Mouse (Mus musculus) frontal cortex, postnatal 25 days (tissue): Measurements from ENCODE around the gene Pde6h.

Experiments used
- DNase-seq, 2 experiments: peaks; one replicate each; pipeline ENCODE4 v3.0.0; 2022; ENCODE audit warnings: low spot score in 2 of 2

Gene Pde6h

DNA sequence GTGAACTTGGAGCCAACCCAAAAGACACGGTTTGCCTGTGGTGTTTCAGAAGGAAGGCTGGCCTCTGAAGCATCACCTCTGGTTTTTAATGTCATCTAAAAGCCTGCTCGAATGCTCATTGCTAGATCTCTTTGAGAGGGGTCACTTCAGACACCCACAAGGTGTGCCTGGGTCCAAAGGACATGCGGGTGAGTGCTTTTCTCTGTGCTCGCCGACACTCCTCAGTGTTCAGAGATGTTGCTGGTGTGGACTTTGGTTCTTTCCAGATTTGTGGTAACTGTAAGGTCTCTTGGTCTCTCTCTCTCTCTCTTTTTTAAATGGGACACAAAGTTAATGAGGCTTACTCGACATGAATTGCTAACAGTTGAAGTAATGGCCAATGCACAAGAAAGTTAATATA is 58.9 kb downstream of the Pde6h start:
- DNase-seq: no peak

DNA sequence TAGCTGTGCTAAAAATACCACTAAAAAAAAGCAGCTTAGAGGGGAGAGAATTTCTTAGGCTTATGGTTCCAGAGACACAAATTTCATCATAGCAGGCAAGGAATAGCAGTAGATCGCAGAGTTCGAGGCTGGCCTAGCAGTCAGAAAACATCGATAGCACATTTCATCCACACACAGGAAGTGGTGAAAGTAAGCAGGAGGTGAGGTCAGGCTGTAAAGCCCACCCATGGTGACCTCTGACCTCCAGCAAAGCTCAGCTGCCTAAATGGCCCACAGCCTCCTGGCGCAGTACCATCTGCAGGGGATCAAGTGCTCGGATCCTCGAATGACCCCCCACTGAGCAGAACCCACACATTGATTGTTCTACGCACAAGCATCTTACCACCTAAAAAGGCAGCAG is 59.6 kb downstream of the Pde6h start:
- no peak for DNase-seq

DNA sequence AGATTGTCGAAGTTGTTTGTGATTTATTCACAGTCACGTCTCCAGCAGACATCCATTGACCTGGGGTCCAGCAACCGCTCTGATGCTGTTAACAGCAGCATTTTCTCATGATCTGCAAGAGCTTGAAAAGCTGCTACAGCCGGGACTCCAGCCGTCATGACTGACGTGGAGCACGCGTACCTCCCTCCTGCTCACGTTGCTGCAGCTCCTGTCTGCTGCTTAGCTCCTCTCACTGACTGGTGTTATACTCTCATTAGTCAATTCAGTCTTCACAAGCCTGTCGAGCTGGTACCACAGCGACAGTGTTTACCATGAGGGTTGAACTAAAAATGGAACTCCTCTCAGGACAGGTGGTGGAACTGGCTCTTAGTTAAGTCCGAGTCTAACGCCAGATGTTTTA is 62.4 kb downstream of the Pde6h start:
- DNase-seq: no peak

DNA sequence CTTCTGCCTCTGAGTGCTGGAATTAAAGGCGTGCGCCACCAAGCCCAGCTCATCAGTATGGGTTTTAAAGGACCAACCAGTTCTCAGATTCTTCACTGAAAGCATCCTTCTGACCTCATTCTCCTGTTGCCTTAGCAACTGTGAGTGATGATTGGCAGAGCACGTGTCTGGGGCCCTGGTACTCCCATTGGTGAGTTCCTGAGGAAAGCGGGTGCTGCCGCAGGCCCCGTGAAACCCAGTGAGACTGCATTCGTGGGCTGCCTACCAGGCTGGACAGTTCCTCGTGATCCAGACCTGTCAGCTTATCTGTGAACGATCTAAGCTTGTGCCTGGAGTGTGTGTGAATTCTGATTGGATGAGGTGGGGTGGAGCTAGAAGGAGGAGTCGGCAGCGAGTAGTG is 63.1 kb downstream of the Pde6h start:
- no peak for DNase-seq

DNA sequence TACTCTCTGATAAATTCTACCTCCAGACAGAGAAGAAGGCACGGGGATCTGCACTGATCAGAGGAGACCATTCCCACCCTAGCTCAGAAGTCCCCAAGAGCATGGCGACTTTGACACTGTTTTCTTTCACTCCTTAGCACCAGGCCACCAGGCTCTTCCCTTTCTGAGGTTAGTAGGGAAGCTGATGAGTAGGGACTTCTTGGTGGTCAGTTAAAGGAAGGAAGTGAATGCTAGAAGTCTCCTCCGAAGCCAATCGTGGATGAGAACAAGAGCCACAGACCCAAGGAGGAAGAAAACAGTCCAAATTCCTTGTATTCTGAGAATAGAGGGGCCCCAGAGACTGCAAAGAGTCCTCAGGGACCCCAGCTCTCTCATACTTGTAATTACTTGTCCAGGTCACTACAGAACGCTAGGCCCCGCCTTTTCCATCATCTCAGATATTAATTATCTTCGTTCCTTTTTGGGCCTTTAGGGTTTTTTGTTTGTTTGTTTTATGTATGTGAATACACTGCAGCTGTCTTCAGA is 65.0 kb downstream of the Pde6h start:
- no peak for DNase-seq

DNA sequence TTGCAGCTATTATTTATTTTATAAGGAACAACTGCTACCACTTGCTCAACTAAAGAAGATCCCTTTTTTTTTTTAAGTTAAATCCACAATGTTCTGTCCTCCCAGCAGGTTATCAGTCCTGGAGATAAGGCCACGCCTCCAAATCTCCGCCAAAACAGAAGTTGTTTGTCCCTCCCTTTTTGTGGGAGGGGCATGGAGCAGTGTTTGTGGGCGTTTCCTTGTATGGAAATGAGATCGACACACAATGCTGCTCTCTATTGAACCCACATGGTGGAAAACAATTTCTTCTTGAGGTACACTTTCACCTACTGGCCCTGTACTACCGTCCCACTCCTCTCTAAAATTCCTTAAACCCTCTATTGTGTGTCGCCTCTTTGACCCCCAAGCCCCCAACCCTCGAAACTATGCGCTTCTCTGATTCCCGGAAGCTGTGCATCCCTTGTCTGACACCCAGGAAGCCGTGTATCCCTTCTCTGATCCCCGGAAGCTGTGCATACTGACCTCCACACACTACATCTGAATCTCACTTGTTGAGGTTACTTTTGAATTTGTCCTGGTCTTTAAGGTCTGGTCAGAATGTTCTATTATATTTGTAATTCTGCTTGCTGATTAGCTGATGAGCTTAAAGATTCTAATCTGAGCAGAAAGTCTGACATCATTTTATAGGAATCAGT is 66.3 kb downstream of the Pde6h start:
- DNase-seq: no peak

DNA sequence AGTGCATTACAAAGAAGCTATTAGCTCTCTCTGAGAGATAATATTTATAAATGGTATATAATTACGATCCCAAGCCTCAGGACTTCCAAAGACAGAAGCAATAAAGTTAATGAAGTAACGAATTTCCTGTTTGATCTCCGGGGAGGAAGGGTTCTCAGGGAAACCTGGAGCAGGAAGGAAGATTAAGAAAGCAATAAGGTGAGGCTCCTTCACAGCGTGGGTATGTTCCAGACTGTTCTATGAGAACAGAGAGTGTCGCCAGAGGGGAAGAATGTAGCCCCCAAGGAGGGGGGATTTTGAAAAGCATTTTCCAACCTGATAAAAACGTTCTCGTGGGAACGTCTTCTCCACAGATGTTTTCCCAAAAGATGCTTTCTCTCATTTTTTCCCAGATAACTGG is 66.9 kb downstream of the Pde6h start:
- DNase-seq: no peak

DNA sequence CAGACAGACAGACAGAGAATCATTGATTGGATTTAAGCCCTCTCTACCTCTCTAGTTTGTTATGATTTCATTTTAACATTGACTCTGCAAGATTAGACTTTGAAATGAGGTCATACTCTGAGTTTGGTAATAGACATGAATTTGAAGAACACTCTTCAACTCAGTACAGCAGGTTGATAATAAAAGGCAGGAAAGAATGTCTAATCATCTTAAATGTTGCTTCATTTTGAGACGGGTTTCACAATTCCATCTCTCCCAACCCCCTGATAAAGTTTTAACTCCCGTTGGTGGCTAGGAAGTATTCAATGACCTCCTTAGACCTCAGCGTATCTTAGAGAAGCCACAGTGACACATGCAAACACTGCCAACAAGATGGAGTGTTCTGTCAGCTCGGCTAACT is 69.9 kb downstream of the Pde6h start:
- DNase-seq: no peak

DNA sequence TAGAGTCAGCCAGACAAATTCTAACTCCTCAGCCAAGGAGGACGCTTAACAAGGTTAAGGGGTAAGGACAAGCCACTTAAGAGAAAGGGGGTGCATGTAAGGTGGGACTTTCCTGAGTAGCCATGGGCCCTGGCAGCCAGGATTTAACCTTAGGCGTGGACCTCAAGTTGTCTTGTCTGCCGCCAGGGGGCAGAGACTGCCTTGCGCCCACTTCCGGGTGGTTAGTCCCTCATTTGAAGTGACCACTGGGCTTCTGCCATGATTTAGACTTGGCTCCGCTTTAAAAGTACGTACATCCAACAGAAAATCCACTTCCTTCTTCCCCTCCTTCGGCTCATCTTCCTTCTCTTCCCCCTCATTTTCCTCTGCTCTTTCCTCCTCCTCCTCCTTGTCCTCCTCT is 71.9 kb downstream of the Pde6h start:
- no peak for DNase-seq

DNA sequence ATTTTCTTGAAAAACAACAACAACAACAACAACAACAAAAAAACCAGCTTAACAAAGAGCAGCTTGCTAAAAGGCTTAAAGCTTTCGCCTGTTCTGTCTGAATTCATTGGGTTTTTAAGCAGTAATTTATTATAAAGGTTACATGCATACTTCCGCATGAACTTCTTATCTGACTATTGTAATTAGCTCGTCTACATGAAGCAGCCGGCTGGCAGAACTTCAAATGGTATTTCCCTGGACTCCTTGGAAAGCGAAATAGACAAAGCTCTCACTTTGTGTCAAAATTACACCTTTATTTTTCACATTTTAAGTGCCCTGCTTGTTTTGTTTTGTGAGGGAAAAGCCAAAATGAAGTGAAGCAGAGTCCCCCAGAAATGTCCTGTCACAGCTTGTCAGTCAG is 72.7 kb downstream of the Pde6h start:
- DNase-seq: no peak

DNA sequence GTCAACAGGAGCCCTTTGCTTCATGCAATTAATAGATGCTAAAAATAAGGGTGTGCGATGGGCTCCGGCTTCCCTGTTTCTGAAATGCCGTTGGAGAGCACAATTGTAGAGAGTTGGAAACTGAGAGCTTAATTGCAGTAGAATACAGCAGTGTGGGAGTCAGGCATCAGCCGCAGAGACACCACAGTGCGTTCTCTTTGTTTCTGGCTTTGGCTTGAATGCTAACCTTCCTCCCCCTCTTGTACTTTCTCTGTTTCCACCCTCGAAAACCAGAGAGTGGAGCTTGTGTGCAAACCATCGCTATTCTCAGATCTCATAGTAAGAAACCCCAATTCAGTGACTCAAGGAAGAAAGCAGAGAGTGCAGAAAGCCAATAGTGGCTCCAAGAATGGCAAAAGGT is 74.5 kb downstream of the Pde6h start:
- DNase-seq: no peak

DNA sequence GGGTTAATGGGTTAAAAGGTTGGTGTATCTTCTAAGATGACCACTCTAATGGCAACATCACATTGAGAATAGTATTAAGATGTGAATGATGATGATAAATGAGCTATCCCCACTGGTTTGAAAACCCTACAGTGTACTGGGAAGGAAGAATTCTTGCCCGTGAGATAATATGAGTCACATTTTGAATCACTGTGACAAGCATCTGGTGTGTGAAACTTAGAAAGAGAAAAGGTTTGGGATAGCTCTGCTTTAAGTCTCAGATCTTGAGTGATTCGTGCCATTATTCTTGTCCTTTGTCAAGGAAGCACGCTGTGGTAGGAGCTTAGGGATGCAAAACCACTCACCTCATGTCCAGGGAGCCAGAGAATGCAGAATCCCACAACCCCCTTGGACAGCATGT is 75.4 kb downstream of the Pde6h start:
- DNase-seq: no peak

DNA sequence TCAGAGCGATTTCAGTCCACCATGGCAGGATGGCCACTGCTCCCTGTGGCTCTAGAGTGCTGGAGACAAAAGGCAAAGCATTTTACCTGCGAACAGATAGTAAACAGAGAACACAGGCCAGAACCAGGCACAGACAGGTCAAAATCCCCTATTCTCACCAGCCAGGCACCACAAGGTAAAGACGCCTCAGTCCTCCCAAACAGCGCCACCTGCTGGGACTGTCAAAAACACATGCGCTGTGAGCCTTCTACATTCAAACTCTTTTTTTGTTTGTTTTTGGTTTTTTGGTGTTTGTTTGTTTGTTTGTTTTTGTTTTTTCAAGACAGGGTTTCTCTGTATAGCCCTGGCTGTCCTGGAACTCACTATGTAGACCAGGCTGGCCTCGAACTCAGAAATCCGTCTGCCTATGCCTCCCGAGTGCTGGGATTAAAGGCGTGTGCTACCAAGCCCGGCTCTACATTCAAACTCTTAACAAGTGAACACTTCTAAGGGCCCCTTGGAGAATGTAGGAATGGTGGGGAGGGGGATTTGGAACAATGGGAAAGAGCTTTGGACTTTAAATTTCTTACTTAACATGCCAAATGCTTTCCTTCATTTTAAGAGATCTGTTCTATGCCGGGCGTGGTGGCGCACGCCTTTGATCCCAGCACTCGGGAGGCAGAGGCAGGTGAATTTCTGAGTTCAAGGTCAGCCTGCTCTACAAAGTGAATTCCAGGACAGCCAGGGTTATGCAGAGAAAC is 76.2 kb downstream of the Pde6h start:
- DNase-seq: no peak

DNA sequence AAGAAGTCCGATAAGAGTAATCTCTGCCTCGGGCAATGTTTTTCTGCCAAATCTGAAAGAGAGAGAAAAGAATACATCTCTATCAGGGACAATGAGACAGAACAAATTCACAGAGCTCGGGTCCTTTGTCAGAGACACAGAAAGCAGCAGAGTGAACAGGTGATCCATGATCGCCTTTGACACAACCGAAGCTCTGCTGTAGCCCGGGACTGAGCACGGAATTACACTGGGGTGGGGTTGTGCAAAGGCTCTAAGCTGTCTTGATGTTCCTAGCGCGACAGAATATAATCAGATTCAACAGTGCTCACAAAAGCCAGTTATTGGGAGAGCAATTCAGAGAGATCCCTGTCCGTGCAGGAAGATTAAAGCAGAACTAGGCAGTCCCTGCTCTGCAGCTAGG is 77.1 kb downstream of the Pde6h start:
- no peak for DNase-seq

DNA sequence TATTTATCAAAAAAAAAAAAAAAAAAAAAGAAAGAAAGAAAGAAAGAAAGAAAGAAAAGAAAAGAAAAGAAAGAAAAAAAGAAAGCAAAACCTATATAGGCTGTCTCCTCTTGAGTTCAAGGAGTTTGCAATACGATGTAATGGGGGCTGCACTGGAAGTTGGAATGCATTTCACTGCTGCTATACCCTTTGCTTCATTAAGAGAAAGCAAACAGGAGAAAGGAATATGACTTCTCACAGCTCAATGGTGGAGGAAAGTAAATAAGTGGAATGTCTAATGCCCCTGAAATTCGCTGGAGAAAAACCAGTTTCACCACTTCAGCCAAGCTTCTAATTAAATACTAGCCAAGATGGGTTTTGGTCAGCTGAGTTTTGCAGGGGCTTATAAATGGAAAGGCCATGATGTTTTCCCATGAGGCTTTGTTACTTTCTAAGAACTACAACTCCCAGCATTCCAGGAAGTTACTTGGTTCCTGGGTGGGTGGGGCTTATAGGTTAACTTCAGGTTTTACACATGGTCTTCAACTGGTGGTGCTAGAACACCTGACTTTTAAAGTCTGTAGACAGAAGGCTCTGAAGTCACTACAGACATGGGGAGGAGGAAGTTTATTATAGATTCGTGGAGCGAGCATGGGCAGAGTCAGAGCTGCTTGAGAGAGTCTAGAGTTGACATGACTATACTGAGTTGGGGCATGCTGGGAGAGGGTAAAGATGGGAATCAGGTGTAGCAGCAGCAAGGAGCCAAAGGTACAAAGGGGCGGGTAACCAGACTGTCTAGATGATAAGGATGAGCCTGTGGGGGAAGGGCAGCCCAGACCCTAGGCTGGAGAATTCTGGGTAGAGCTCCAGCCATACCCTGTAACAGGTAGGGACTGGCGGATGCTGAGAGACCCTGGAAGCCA is 77.9 kb downstream of the Pde6h start:
- DNase-seq: no peak

DNA sequence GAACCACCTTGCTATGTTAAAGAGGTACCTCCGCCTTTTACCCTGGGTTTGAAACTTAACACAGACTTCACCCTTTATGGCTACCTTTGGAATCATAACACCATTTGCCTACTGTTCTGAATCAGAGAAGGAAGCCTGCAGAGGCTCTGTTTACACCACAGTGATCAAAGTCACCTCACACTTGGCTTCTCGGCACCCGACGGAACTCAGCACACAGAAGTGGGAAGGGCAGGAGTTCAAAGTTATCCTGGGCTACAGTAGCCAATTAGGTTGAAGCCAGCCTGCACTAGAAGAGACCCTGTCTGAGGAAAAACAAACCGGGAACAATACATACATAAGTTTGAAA is 78.5 kb downstream of the Pde6h start:
- DNase-seq: no peak

DNA sequence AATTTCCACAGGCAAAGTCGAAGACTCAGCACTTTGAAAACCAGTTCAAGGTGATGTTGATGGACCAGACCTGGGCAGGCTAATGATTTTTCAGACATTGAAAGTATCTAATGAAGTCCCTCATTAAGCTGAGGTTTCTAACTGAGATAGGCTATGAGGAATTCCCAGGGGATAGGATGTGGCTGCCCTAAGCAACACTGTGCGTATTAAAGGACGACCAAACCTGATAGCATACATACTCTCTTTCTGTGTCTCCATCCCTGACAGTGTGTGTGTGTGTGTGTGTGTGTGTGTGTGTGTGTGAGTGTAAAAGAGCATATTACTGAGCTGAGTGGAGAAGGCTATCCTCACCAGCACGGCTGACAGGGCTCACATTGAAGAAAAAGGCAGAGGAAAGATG is 80.7 kb downstream of the Pde6h start:
- no peak for DNase-seq

DNA sequence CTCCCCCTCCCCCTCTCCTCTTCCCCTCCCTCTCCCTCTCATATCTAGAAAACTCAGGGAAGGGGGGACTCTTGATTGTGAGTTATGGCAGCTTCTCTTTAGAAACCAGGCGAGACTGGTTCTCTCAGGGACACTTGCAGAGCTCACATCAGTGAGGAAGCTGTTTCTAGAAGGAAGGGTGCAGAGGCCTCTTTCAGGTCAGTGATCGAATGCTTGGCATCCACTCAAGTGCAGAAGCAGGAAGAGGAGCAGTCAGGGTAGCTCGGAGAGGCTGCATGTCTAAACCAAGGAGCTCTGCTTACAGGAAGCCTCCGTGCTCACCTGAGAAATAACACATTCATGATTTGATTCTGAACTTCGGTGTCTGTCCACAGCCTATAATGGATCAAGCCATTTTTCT is 87.6 kb downstream of the Pde6h start:
- DNase-seq: no peak

DNA sequence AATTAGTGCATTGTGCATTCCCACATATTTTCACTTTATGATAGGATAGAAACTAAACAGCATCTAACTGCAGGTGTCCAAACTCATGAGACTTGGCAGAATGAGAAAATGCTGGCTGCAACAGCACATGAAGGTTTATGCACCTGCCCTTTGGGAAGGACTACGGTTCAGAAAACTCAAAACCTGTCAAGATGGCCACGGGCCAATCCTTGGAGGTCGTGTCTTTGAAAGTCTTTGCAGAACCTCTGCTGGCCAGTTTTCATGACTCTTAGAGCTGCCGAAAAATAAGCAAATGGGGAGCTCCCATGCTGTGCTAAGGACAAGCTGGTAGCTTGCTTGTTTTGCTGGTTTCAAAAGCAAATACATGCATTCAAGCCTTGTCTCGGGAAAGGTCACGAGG is 90.7 kb downstream of the Pde6h start:
- DNase-seq: no peak

DNA sequence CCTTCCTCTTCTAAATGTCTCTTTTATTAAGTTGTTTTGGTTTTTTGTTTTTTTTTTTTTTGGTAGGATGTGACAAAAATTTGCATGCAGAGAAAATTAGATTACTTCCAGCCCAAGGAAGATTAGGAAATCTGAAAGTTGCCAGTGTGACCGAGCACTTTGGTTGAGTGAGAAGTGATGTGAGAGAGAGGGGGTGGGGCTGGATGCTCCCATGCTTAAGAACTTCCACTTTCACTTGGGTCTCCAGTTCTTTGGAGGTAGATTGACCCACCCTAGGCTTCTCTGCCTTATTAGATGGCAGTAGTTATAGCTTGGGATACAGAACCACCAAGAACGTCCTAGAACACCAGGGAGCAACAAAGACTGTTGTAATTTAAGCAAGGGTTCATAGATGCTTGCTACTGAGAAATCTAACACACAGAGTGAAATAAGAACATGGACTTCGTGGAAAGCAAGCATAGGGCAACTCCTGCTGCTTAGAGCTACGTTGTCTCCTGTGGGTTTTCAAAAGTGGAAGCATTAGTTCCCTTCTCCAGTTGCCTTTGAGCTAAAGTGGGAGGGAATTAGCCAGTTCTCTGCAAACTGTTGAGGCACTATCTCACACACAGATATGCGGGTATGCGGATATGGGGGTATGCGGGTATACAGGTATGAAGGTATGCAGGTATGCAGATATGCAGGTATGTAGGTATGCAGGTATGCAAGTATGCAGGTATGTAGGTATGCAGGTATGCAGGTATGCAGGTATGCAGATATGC is 93.8 kb downstream of the Pde6h start:
- DNase-seq: no peak
